Mouse (Mus musculus): Measurements from ENCODE around the gene Pgam2. TPM values are rescaled to one million over a fixed set of nuclear protein-coding genes. Genes with fewer than 3 reads are reported as not detected.

Pgam2 gene
- total and polyA plus RNA-seq, 3 experiments = 0.22 to 2.6 (median 1.8) TPM

DNA sequence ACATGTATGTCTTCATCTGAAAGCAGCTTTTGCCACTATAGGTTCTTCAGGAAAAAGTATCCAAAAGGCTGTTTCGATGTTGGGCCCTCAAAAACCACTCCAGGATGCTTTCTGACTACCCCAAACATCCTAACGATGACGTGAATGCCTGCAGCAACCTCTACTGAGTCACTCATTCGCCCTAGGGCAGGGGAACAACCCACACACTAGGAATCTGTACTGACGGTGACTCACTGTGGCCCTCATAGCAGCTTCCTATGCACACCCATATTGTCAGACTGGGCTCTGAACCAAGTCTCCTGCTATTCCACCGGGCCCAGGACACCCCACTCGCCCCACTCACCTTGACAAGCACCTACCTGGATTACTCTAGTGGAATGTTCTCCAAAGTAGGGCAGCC, 31.5 kb upstream of the Pgam2 start:
- H3K4me3 ChIP-seq (ENCODE audit: low read depth, low read length) = no peak overlapping the region
- peaks cover 64% of the 10 kb centered on the region for H3K36me3 ChIP-seq (replicated peaks)
- ATAC-seq (ENCODE audit: extremely low read depth, insufficient number of reproducible peaks, low FRiP score, poor library complexity, severe bottlenecking) (no peak), DNase-seq (ENCODE audit: low spot score) (no peak)
- H3K27me3 ChIP-seq (ENCODE audit: insufficient read depth, low read length) = no peaks in the 10 kb centered on the region
- no peak for TF ChIP-seq GATA2 (IDR thresholded peaks at IDR 0.05; ENCODE audit: borderline replicate concordance, low read depth, low read length)
- TF ChIP-seq CTCF (IDR thresholded peaks at IDR 0.05; ENCODE audit: low read depth, low read length) = no peak
- TF ChIP-seq GATA1 (IDR thresholded peaks at IDR 0.05; ENCODE audit: borderline replicate concordance, low read length) = no peak
- no peak for TF ChIP-seq POLR2AphosphoS5 (IDR thresholded peaks at IDR 0.05; ENCODE audit: insufficient replicate concordance, low read depth, low read length)
- no peak for TF ChIP-seq TAL1 (conservative IDR thresholded peaks at IDR 0.05; ENCODE audit: low read depth, low read length)
- no peaks in the 10 kb centered on the region for H3K9me3 ChIP-seq (replicated peaks)
- H3K4me1 ChIP-seq (ENCODE audit: insufficient read depth, low read depth, low read length) = peaks cover 18% of the 10 kb centered on the region

DNA sequence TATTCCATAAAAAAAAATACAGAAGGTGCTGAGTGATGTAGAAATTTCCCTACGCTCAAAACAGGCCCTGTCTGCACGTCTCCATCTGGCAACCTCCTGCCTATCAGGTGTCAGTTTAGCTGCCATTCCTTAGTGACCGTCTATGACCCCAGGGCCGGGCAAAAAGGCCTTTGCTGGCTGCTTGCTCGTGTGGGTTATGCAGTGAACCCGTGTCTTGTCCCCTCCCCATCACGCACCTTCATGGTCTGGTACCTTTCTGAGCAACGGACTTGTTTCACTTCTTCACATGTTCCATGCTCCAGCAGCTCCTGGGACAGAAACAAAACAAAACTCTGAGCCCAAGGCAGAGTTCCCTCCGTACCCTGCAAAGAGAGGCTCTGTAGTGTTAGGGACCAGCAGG, 31.0 kb upstream of the Pgam2 start:
- Histone ChIP-seq H3K27me3 (ENCODE audit: insufficient read depth, low read length) (no peaks in the 10 kb centered on the region), H3K4me3 (ENCODE audit: low read depth, low read length) (no peak overlapping the region), H3K9me3 (replicated peaks) (no peaks in the 10 kb centered on the region), H3K4me1 (ENCODE audit: insufficient read depth, low read depth, low read length) (peaks cover 23% of the 10 kb centered on the region), H3K36me3 (replicated peaks) (peaks cover 69% of the 10 kb centered on the region)
- DNase-seq (ENCODE audit: low spot score) = no peak
- no peak for ATAC-seq (ENCODE audit: extremely low read depth, insufficient number of reproducible peaks, low FRiP score, poor library complexity, severe bottlenecking)
- TF ChIP-seq CTCF (IDR thresholded peaks at IDR 0.05; ENCODE audit: low read depth, low read length) (no peak), POLR2AphosphoS5 (IDR thresholded peaks at IDR 0.05; ENCODE audit: insufficient replicate concordance, low read depth, low read length) (no peak), TAL1 (conservative IDR thresholded peaks at IDR 0.05; ENCODE audit: low read depth, low read length) (no peak), GATA2 (IDR thresholded peaks at IDR 0.05; ENCODE audit: borderline replicate concordance, low read depth, low read length) (no peak)

DNA sequence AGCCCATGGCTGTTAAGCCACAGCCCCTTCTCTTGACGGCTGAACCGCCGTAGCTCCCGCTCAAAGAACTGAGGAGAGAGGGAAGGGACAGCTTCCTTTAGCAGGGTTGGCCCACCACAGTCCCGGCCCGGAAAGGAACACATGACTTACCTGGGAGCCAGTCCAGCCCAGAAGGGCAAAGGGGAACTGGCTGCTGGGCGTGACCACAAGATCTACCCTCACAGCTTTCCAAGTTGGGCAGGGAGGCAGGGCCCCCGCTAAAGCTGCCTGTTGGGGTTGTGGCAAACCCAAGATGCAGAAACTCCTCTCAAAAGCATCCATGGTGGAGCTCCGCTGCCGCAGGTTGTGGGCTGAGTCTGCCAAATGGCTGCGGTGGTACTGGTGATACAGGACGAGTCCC, 25.8 kb upstream of the Pgam2 start:
- Histone ChIP-seq H3K4me1 (ENCODE audit: insufficient read depth, low read depth, low read length) (peaks cover 28% of the 10 kb centered on the region), H3K36me3 (replicated peaks) (peaks cover 74% of the 10 kb centered on the region), H3K9me3 (replicated peaks) (no peaks in the 10 kb centered on the region), H3K4me3 (ENCODE audit: low read depth, low read length) (no peak overlapping the region), H3K27me3 (ENCODE audit: insufficient read depth, low read length) (no peaks in the 10 kb centered on the region)
- DNase-seq (ENCODE audit: low spot score) (no peak), ATAC-seq (ENCODE audit: extremely low read depth, insufficient number of reproducible peaks, low FRiP score, poor library complexity, severe bottlenecking) (no peak)
- TF ChIP-seq TAL1 (conservative IDR thresholded peaks at IDR 0.05; ENCODE audit: low read depth, low read length) (no peak), GATA1 (IDR thresholded peaks at IDR 0.05; ENCODE audit: borderline replicate concordance, low read length) (no peak), GATA2 (IDR thresholded peaks at IDR 0.05; ENCODE audit: borderline replicate concordance, low read depth, low read length) (no peak)

DNA sequence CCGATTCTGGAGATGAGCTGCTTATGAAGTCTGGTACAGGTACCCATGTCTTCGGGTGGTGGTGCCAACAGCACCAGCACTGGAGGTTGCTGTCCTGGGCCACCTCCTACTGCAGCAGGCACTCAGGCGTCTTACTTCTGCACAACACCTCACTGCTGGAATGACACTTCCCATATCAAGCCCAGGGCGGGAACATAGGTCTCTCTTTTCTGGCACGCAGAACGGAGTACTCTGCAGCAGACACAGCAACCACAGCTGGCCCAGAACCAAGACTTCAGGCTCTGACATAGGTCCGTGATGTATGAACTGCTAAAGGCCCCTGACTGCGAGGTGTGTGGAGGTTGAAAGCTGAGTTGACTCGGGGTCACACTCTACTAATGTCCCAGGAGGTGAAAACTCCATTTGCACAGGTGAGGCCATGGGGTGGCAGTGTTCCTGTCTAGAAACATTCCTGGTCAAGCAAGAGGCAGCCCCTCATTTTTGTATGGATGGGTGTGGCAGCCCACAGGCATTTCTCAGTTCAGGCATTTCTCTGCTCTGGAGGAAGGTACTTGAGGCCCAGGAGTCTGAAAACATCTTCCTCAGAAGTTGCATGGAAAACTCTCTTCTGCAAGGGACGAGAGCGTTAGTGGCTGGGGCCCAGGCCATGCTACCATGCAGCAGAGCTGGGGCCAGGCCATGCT, 25.1 kb upstream of the Pgam2 start:
- no peak for DNase-seq (ENCODE audit: low spot score)
- Histone ChIP-seq H3K9me3 (replicated peaks) (no peaks in the 10 kb centered on the region), H3K4me3 (ENCODE audit: low read depth, low read length) (no peak overlapping the region), H3K4me1 (ENCODE audit: insufficient read depth, low read depth, low read length) (peaks cover 26% of the 10 kb centered on the region), H3K27me3 (ENCODE audit: insufficient read depth, low read length) (no peaks in the 10 kb centered on the region), H3K36me3 (replicated peaks) (peaks cover 67% of the 10 kb centered on the region)
- ATAC-seq (ENCODE audit: extremely low read depth, insufficient number of reproducible peaks, low FRiP score, poor library complexity, severe bottlenecking) = no peak
- no peak for TF ChIP-seq GATA1 (IDR thresholded peaks at IDR 0.05; ENCODE audit: borderline replicate concordance, low read length)
- TF ChIP-seq TAL1 (conservative IDR thresholded peaks at IDR 0.05; ENCODE audit: low read depth, low read length) = no peak
- TF ChIP-seq CTCF (IDR thresholded peaks at IDR 0.05; ENCODE audit: low read depth, low read length) = no peak
- TF ChIP-seq POLR2AphosphoS5 (IDR thresholded peaks at IDR 0.05; ENCODE audit: insufficient replicate concordance, low read depth, low read length) = no peak
- no peak for TF ChIP-seq GATA2 (IDR thresholded peaks at IDR 0.05; ENCODE audit: borderline replicate concordance, low read depth, low read length)

DNA sequence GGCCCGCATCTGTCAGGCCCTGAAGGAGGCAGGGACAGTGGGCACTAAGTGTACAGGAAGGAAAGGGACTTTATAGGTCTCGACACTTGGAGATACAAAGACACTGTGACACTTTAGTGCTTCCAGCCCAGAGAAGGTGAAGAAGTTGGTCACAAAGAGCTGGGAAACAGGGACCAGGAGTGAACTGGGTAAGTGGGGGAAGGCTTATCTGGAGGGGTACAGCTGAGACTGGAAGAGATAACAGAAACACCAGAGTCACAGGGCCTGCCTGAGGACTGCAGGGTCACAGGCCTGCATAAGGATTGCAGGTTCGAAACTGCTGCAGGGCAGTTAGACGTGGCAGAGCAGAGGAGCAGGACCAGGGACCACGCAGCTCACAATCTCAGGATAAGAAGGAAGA, 24.4 kb upstream of the Pgam2 start:
- Histone ChIP-seq H3K4me3 (ENCODE audit: low read depth, low read length) (no peak overlapping the region), H3K27me3 (ENCODE audit: insufficient read depth, low read length) (no peaks in the 10 kb centered on the region), H3K36me3 (replicated peaks) (peaks cover 61% of the 10 kb centered on the region), H3K4me1 (ENCODE audit: insufficient read depth, low read depth, low read length) (peaks cover 26% of the 10 kb centered on the region), H3K9me3 (replicated peaks) (no peaks in the 10 kb centered on the region)
- DNase-seq (ENCODE audit: low spot score) (no peak), ATAC-seq (ENCODE audit: extremely low read depth, insufficient number of reproducible peaks, low FRiP score, poor library complexity, severe bottlenecking) (peak; percentile 45)
- TF ChIP-seq CTCF (IDR thresholded peaks at IDR 0.05; ENCODE audit: low read depth, low read length) (no peak), POLR2AphosphoS5 (IDR thresholded peaks at IDR 0.05; ENCODE audit: insufficient replicate concordance, low read depth, low read length) (no peak), GATA1 (IDR thresholded peaks at IDR 0.05; ENCODE audit: borderline replicate concordance, low read length) (no peak), GATA2 (IDR thresholded peaks at IDR 0.05; ENCODE audit: borderline replicate concordance, low read depth, low read length) (no peak), TAL1 (conservative IDR thresholded peaks at IDR 0.05; ENCODE audit: low read depth, low read length) (no peak)

DNA sequence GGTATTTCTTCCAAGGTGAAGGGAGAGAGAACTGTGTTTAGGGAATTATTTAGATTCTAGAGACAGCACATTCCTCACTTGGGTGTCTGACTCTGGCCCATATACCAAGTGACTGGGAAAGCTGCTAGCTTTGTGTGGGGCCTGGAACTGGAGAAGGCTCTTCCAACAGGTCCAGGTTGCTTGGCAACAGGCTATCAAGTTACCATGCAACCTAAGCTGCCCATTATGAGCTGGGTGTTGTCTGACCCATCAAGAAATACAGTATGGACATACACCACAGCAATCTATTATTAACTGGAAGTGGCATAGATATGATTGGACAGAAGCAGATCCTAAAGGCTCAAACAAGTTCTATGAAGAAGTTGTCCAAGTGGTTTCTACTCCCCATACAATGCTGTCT, 21.9 kb upstream of the Pgam2 start:
- Histone ChIP-seq H3K36me3 (replicated peaks) (peaks cover 36% of the 10 kb centered on the region), H3K9me3 (replicated peaks) (no peaks in the 10 kb centered on the region), H3K4me1 (ENCODE audit: insufficient read depth, low read depth, low read length) (peaks cover 23% of the 10 kb centered on the region), H3K4me3 (ENCODE audit: low read depth, low read length) (no peak overlapping the region), H3K27me3 (ENCODE audit: insufficient read depth, low read length) (no peaks in the 10 kb centered on the region)
- TF ChIP-seq TAL1 (conservative IDR thresholded peaks at IDR 0.05; ENCODE audit: low read depth, low read length) (no peak), GATA1 (IDR thresholded peaks at IDR 0.05; ENCODE audit: borderline replicate concordance, low read length) (no peak), GATA2 (IDR thresholded peaks at IDR 0.05; ENCODE audit: borderline replicate concordance, low read depth, low read length) (no peak), POLR2AphosphoS5 (IDR thresholded peaks at IDR 0.05; ENCODE audit: insufficient replicate concordance, low read depth, low read length) (no peak), CTCF (IDR thresholded peaks at IDR 0.05; ENCODE audit: low read depth, low read length) (no peak)
- DNase-seq (ENCODE audit: low spot score) (no peak), ATAC-seq (ENCODE audit: extremely low read depth, insufficient number of reproducible peaks, low FRiP score, poor library complexity, severe bottlenecking) (no peak)

All from G1E (cell line).